Mouse (Mus musculus) erythroblast, embryonic 14.5 days (primary cell): ENCODE results near the gene Mapk10. TPM values are rescaled to one million over a fixed set of nuclear protein-coding genes. Genes with fewer than 3 reads are reported as not detected.

ENCODE experiments used
- H3K27me3 ChIP-seq: 2 replicates; pipeline ENCODE4 v1.6.1; 2012; ENCODE audit warnings: inconsistent platforms; ENCODE audit not compliant: control insufficient read depth
- H3K36me3 ChIP-seq: 2 replicates; pipeline ENCODE4 v1.6.1; 2012; ENCODE audit warnings: mild to moderate bottlenecking, inconsistent platforms; ENCODE audit not compliant: control insufficient read depth
- H3K4me1 ChIP-seq: 2 replicates; pipeline ENCODE4 v1.6.1; 2012; ENCODE audit warnings: inconsistent platforms; ENCODE audit not compliant: control insufficient read depth
- H3K4me3 ChIP-seq: replicated peaks from 2 replicates; pipeline ENCODE3; 2012; ENCODE audit warnings: moderate library complexity, mild to moderate bottlenecking, inconsistent platforms
- H3K9me3 ChIP-seq: 2 replicates; pipeline ENCODE4 v1.6.1; 2012; ENCODE audit warnings: low read length, inconsistent platforms, mixed read lengths; ENCODE audit not compliant: control insufficient read depth
- GATA1 ChIP-seq: IDR thresholded peaks from 2 replicates; pipeline ENCODE4 v1.6.1; 2012; ENCODE audit warnings: low read length, inconsistent platforms, mixed read lengths
- TAL1 ChIP-seq: IDR thresholded peaks from 3 replicates; pipeline ENCODE4 v1.6.1; 2012; ENCODE audit warnings: low read length, inconsistent platforms, mixed read lengths
- polyA plus RNA-seq: library from polyadenylated mRNA; stranded (reverse); fragments of >175 nt; gene quantifications from 2 replicates; pipeline ENCODE4 v1.2.3, GENCODE M21; 2012

Mapk10 gene
- not detected in 2 replicates for polyA plus RNA-seq

DNA sequence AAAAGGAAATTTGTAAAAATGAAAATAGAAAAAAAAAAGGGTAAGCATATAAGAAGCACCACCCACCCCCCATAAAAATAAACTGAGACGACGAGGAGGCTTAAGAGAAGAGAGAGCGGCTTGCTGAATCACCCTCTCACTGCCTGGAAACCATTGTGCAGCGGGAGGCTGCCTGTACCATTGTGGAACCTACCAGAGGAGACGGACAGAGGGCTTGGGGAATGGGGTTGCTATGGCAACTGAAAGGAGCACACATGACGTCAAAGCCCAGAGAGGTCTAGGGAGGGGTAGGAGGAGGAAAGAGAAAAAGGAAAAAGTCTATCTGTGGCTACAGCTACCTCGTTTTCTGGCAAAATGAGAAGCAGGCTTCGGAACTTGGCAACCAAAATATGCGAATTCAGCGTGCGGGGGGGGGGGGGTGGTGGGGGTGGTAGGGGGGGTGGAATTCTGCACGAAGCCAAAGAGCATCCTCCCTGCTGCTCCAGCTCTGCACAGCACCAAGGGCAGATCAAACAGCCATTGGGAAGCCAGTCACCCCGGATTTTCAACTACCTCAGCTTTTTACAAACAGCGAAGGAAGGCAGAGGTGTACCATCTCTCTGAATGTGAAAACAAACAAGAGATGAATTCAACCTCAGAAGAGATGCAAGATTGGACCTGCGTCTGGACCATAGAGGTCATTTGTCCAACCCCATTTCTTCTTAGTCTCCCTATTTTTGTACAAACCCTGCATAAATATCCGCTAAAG is at the start of gene Mapk10:
TSS of gene Mapk10 (minus strand) at position 234 of the 748 bp plus-strand sequence.
- peaks cover 10% of the 10 kb centered on the region; the same call in 1 of the 2 replicates for H3K9me3 ChIP-seq
- H3K36me3 ChIP-seq, result no peaks in the 10 kb centered on the region
- no peaks in the 10 kb centered on the region for H3K4me1 ChIP-seq
- TF ChIP-seq TAL1 (no peak), GATA1 (no peak)
- H3K4me3 ChIP-seq, result no peak within 1 kb of the TSS
- peaks cover 2% of the 10 kb centered on the region; the same call in 1 of the 2 replicates for H3K27me3 ChIP-seq

DNA sequence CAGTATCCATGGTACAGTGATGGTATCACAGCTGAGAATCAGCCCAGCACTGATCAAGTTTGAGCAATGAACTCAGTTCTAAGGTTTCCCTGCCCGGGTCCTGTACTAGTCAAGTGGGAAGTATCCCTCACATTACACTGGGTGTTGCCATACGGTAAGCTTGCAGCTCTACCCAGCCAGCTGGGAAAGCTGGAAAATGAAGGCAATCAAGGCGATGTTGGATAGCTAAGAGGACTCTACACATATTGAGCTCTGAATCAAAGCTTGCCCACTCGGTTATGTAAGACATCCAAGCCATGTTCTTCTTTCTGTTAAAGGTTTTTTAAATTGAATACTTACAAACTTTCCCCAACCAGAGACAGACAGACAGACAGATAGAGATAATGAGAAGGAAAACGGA is 45.0 kb upstream of the Mapk10 start:
- Histone ChIP-seq H3K4me1 (no peaks in the 10 kb centered on the region), H3K36me3 (no peaks in the 10 kb centered on the region), H3K9me3 (peaks cover 18% of the 10 kb centered on the region), H3K27me3 (no peaks in the 10 kb centered on the region), H3K4me3 (no peak overlapping the region)
- TF ChIP-seq TAL1 (no peak), GATA1 (no peak)

GRCm38 (mm10) chr5:103242430-103242829 is 31.3 kb upstream of the Mapk10 start:
- Histone ChIP-seq H3K27me3 (no peaks in the 10 kb centered on the region), H3K4me3 (no peak overlapping the region), H3K4me1 (no peaks in the 10 kb centered on the region), H3K9me3 (peaks cover 3% of the 10 kb centered on the region), H3K36me3 (no peaks in the 10 kb centered on the region)
- TF ChIP-seq TAL1 (no peak), GATA1 (no peak)

- peaks cover 3% of the 10 kb centered on the region; the same call in 1 of the 2 replicates for H3K9me3 ChIP-seq
- H3K36me3 ChIP-seq, result no peaks in the 10 kb centered on the region
- no peak overlapping the region for H3K4me3 ChIP-seq
- TF ChIP-seq GATA1 (no peak), TAL1 (no peak)
- no peaks in the 10 kb centered on the region for H3K27me3 ChIP-seq
- H3K4me1 ChIP-seq, result no peaks in the 10 kb centered on the region
These were observed 20.7 kb upstream of the Mapk10 start for GRCm38 (mm10) chr5:103231822-103232221.

DNA sequence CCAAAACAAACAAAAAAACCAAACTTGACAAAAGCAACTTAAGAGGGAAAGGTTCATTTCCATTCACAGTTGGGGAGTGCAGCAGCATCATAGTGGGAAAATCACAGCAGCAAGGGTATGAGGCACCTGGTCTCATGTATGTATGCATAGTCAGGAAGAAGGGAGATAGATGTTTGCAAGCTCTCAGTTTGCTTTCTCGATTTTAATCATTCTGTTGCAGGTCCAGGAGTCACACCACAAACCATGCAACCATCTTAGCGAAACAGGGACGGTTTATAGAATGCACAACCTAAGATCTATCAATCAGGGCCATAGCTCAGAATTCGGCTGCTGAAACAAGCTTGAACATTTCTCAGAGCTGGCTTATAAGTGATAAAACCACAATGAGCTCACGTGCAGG is 19.2 kb upstream of the Mapk10 start:
- TF ChIP-seq GATA1 (no peak), TAL1 (no peak)
- Histone ChIP-seq H3K9me3 (peaks cover 3% of the 10 kb centered on the region; the same call in 1 of the 2 replicates), H3K27me3 (no peaks in the 10 kb centered on the region), H3K4me1 (no peaks in the 10 kb centered on the region), H3K36me3 (no peaks in the 10 kb centered on the region), H3K4me3 (no peak overlapping the region)

- H3K4me3 ChIP-seq, result no peak overlapping the region
- no peaks in the 10 kb centered on the region for H3K27me3 ChIP-seq
- no peaks in the 10 kb centered on the region for H3K36me3 ChIP-seq
- no peaks in the 10 kb centered on the region for H3K4me1 ChIP-seq
- no peak for TF ChIP-seq TAL1
- H3K9me3 ChIP-seq, result peaks cover 10% of the 10 kb centered on the region; the same call in 1 of the 2 replicates
These were observed 18.2 kb upstream of the Mapk10 start for GRCm38 (mm10) chr5:103229321-103229720.

DNA sequence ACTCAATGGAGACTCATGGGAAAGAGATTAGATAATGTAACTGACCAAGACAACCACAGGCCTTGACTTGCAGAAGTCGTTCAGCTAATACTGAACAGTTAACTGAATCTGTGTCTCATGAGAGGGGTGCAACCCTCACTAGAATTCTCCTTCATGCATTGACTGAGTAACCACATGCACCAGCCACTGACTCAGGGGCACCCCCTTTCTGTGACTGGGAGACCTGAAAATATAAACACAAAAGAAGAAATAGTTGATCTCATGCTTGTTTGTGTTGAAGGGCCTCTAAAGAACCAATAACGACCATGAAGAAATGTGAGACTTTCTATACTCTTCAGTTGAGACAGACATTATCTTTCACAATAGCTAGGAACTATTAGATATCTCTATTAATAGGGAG is 10.9 kb upstream of the Mapk10 start:
- Histone ChIP-seq H3K36me3 (no peaks in the 10 kb centered on the region), H3K4me3 (no peak overlapping the region), H3K4me1 (no peaks in the 10 kb centered on the region), H3K9me3 (peaks cover 16% of the 10 kb centered on the region; the same call in 1 of the 2 replicates), H3K27me3 (no peaks in the 10 kb centered on the region)
- TF ChIP-seq GATA1, result no peak
- TF ChIP-seq TAL1, result no peak

- no peak for TF ChIP-seq TAL1
- no peak for TF ChIP-seq GATA1
- no peaks in the 10 kb centered on the region for H3K36me3 ChIP-seq
- no peak overlapping the region for H3K4me3 ChIP-seq
- no peaks in the 10 kb centered on the region for H3K4me1 ChIP-seq
- peaks cover 10% of the 10 kb centered on the region; the same call in 1 of the 2 replicates for H3K9me3 ChIP-seq
- H3K27me3 ChIP-seq, result peaks cover 2% of the 10 kb centered on the region; the same call in 1 of the 2 replicates
These were observed 490 bp downstream of the Mapk10 start for GRCm38 (mm10) chr5:103210644-103211043.

DNA sequence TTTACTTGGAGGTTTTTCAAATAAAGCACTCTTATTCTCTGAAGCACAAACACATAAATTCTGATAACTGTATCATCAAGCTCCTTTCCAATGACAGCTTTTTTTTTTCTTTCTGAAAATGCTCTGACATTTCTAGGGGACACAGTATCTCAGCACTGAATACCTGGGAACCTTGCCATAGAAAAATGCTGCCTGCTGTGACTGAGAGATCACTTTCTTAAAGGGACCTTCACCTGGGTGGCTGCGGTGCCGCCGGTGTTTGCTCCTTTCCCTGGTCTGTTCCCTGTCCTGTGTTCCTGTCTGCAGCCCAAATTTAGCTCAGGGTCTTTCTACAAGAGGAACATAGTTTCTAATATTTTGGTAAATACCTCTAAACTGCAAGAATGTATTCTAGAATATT is 1.1 kb downstream of the Mapk10 start:
- H3K4me3 ChIP-seq, result no peak overlapping the region
- H3K27me3 ChIP-seq, result peaks cover 2% of the 10 kb centered on the region; the same call in 1 of the 2 replicates
- peaks cover 10% of the 10 kb centered on the region; the same call in 1 of the 2 replicates for H3K9me3 ChIP-seq
- no peaks in the 10 kb centered on the region for H3K36me3 ChIP-seq
- H3K4me1 ChIP-seq, result no peaks in the 10 kb centered on the region
- TF ChIP-seq TAL1 (no peak), GATA1 (no peak)
